Mouse (Mus musculus) urinary bladder, postnatal 0 days (tissue): Measurements from ENCODE around the gene Gm8871. TPM values are rescaled to one million over a fixed set of nuclear protein-coding genes. Genes with fewer than 3 reads are reported as not detected.

Source experiments
- polyA plus RNA-seq: library from polyadenylated mRNA; unstranded; fragments of >200 nt; fragmentation: Nextera tagmentation; extraction: Ambion mirVana; gene quantifications from 2 replicates; pipeline ENCODE4 v1.2.1, GENCODE M21; 2015

Gene Gm8871
- not detected in 2 replicates for polyA plus RNA-seq

DNA sequence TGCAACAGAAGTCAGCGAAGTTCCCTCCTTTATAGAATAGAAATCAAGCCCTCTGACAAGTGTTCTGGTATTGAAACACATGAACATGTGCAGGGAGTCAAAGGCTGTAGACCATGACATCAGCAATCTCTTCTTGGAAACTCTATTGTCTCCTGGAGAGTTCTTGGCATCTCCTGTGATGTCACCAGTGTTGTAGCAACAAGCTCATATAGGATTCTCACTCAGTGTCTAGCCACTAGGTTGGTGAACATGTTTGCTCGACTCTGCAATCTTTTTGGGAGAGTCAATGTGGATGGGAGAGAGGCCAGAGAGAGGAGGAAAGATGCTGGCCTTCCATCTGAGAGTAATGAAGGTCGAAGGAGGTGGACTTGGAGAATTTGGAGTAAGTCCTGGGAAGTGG lies at the start of gene Gm8871, which contains the start of gene Gm8857:
Gene Gm8871, plus strand, starts transcription at position 301 of the 400 bp plus-strand sequence.
Gene Gm8857, plus strand, starts transcription at position 303 of the 400 bp plus-strand sequence.

Other genes with a start within 250 kb of the Gm8871 start
- gene Gm8857, start within 50 bp of the Gm8871 start, polyA plus RNA-seq: not detected in 2 replicates
- not detected in 2 replicates for gene Gm8879, start 179.8 kb downstream of the Gm8871 start, polyA plus RNA-seq
- not detected in 2 replicates for gene Gm5861, start 235.3 kb downstream of the Gm8871 start, polyA plus RNA-seq